Mouse (Mus musculus) forebrain, embryonic 12.5 days (tissue): ENCODE data around the gene Scrn3. TPM values are rescaled to one million over a fixed set of nuclear protein-coding genes. Genes with fewer than 3 reads are reported as not detected.

Experiments
- ATAC-seq: fragments of 200-750 bp; cut with Nextera tagmentation; 2 replicates; pipeline ENCODE4 v1.8.0; 2017; ENCODE audit warnings: moderate TSS enrichment; ENCODE audit not compliant: low FRiP score
- H3K27ac ChIP-seq: fragments of 300-500 bp; sonication (generic); 2 replicates; pipeline ENCODE4 v1.5.1; 2016; ENCODE audit warnings: mild to moderate bottlenecking
- H3K27me3 ChIP-seq: fragments of 300-500 bp; sonication (generic); 2 replicates; pipeline ENCODE4 v1.6.1; 2016; ENCODE audit warnings: mild to moderate bottlenecking
- H3K36me3 ChIP-seq: fragments of 300-500 bp; sonication (generic); replicated peaks from 2 replicates; pipeline ENCODE4 v1.6.1; 2016; ENCODE audit warnings: mild to moderate bottlenecking
- H3K4me1 ChIP-seq: fragments of 300-500 bp; sonication (generic); 2 replicates; pipeline ENCODE4 v1.6.1; 2016
- H3K4me2 ChIP-seq: fragments of 300-500 bp; sonication (generic); 2 replicates; pipeline ENCODE4 v1.6.1; 2016; ENCODE audit warnings: mild to moderate bottlenecking, moderate library complexity
- H3K4me3 ChIP-seq: fragments of 300-500 bp; sonication (generic); replicated peaks from 2 replicates; pipeline ENCODE4 v1.5.1; 2016; ENCODE audit warnings: mild to moderate bottlenecking
- H3K9ac ChIP-seq: fragments of 300-500 bp; sonication (generic); 2 replicates; pipeline ENCODE4 v1.6.1; 2016; ENCODE audit warnings: mild to moderate bottlenecking
- H3K9me3 ChIP-seq: fragments of 300-500 bp; sonication (generic); 2 replicates; pipeline ENCODE4 v1.6.1; 2016
- WGBS: fragments of 180-500 bp; shearing (Covaris S2); methylation state at CpG from one replicate; pipeline ENCODE4 v1.1.7; 2016; 5-methylcytosine and 5-hydroxymethylcytosine counted together
- polyA plus RNA-seq: library from polyadenylated mRNA; unstranded; fragments of >200 nt; fragmentation: Nextera tagmentation; extraction: Ambion mirVana; gene quantifications from 2 replicates; pipeline ENCODE4 v1.2.1, GENCODE M21; 2016

The Scrn3 gene
- polyA plus RNA-seq, result 10.9 and 12.7 TPM in 2 replicates

DNA sequence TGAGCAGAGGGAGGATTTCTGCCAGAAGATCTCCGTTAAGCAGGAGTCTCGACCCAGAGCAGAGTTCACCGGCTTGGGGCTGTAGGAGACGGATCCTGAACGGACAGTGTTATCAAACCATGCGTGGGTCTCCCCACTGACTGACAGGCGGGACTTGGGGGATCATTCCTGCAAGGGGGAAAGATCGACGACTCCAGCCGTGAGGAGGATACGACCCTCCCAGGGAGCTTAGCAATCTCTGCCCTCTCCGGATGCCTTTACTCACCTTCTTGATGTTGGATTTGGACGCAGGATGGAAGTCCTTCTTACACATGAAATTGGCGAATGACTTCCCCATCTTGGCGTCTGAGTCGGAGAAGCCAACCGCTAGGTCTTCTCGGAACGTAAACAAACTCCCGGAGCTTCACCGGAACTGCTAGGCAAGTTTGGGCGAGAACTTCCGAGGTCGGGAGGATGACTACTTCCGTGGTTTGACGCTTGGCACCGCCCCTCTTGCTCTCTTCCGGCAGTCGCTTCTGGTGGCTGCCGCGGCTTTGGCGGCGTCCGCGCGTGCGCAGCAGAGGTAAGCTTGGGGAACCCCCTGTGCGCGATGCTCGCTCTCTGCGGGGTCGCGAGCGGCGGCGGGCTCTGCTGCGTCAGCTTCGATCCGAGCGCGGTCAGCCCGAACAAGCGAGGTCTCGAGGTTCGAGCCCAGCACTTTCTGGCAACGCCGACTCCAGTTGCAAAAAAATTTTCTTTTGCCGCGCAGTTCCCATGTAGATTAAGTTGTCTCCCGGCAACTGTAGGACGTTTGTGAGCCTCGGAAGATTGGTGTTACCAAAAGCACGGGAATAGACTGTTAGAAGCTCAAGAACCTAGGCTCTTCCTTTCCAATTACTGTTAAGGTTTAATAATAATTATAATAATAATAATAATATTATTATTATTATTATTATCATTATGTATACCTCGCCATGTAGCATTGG lies at the start of gene Scrn3, which contains the start of gene Cir1:
Scrn3 (plus strand) TSS at position 450 of the 965 bp plus-strand sequence.
Cir1 (minus strand) TSS at position 550 of the 965 bp plus-strand sequence.
- Histone ChIP-seq H3K9me3 (no peaks in the 10 kb centered on the region), H3K36me3 (peaks cover 19% of the 10 kb centered on the region), H3K27me3 (no peaks in the 10 kb centered on the region), H3K9ac (peak within 1 kb of the TSS; percentile 61), H3K27ac (peak within 1 kb of the TSS; percentile 78), H3K4me1 (peaks cover 15% of the 10 kb centered on the region), H3K4me3 (peak within 1 kb of the TSS; percentile 70), H3K4me2 (peak within 1 kb of the TSS; percentile 90)
- ATAC-seq, result peak; percentile 97
- under 1% methylated on average over 64 of the region's 64 CpGs for WGBS

DNA sequence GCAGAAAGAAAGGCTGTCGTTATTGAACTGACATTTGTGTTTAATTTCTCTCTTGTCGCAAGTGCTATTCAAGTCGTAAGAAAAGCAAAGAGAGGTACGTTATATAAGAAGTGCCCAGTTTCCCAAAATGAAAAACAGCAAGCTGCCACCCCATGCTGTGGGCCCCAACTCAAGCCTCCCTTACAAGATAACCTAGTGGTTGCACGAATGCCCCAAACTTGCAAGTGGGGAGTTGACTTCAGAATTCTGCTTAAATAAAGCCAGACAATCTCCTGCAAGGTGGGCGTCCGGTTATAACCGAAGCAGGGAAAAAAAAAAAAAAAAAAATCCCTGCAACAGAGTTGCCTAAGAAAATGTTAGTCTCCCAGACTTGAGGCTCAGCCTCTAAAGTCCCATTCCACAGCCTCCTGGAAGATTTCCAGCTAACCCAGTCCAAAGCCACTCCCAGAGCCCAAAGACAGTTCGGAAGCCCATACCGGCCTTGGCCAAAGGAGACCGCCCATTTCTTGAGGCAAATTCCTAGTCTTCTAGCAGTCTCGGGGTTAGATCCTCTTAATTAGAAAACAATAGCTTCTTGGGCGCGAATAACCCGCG lies 49.1 kb upstream of the Scrn3 start:
- Histone ChIP-seq H3K4me3 (peak overlapping the region; percentile 34), H3K9me3 (0 out of 2 replicates have a peak, but pooled peaks cover 3% of the 10 kb centered on the region), H3K4me1 (peaks cover 21% of the 10 kb centered on the region), H3K9ac (peak overlapping the region; percentile 40), H3K27ac (no peak overlapping the region), H3K27me3 (peaks cover 70% of the 10 kb centered on the region), H3K4me2 (peak overlapping the region; percentile 63), H3K36me3 (no peaks in the 10 kb centered on the region)
- no peak for ATAC-seq
- 3% methylated on average over 16 of the region's 16 CpGs for WGBS

GRCm38 (mm10) chr2:73263794-73264610 lies 48.4 kb upstream of the Scrn3 start:
- ATAC-seq, result no peak
- 1% methylated on average over 38 of the region's 38 CpGs for WGBS

DNA sequence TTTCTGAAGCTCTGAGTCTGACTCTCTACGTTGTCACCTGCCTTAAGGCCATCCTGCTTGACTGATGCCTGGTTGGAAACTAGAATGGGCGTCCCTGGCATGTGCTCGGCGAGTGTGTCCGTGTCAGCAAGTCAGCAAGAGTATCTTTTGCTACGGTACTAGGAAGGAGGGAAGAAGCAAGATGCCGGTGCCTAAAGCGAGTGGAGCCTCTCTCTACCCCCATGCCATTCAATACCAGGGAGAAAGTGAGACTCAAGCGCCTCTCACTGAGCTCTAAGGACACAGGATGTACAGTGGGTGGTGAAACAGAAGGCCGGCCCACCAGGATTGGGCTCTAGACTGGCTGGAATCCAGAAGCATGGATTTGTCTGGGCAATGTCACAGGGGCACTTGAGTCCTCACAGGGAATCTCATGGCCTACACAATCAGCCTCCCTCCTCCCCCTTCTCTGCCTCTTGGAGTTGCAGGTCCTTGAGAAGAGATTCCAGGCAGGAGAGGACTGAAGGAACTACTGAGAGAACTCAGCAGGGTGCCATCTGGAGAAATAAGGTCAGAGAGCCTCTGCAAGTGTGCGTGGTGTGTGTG lies 47.7 kb upstream of the Scrn3 start:
- ATAC-seq, result no peak
- H3K4me2 ChIP-seq, result peak overlapping the region; percentile 63
- 3% methylated on average over 11 of the region's 11 CpGs for WGBS
- 0 out of 2 replicates have a peak, but pooled peaks cover 3% of the 10 kb centered on the region for H3K9me3 ChIP-seq
- no peaks in the 10 kb centered on the region for H3K36me3 ChIP-seq
- H3K27me3 ChIP-seq, result peaks cover 72% of the 10 kb centered on the region
- H3K9ac ChIP-seq, result no peak overlapping the region
- no peak overlapping the region for H3K27ac ChIP-seq
- H3K4me1 ChIP-seq, result peaks cover 27% of the 10 kb centered on the region
- H3K4me3 ChIP-seq, result peak overlapping the region; percentile 34

More at GRCm38 (mm10) chr2:73263794-73264610, 48.4 kb upstream of the Scrn3 start:
- Histone ChIP-seq H3K36me3 (no peaks in the 10 kb centered on the region), H3K9me3 (0 out of 2 replicates have a peak, but pooled peaks cover 3% of the 10 kb centered on the region), H3K9ac (peak overlapping the region; percentile 40), H3K27me3 (peaks cover 67% of the 10 kb centered on the region), H3K27ac (no peak overlapping the region), H3K4me2 (peak overlapping the region; percentile 63), H3K4me1 (peaks cover 22% of the 10 kb centered on the region), H3K4me3 (peak overlapping the region; percentile 34)

- Histone ChIP-seq H3K4me3 (no peak overlapping the region), H3K27me3 (peaks cover 85% of the 10 kb centered on the region), H3K4me2 (peak overlapping the region; percentile 8; the same call in 1 of the 2 replicates), H3K27ac (no peak overlapping the region), H3K9ac (no peak overlapping the region), H3K4me1 (peaks cover 38% of the 10 kb centered on the region), H3K36me3 (no peaks in the 10 kb centered on the region), H3K9me3 (0 out of 2 replicates have a peak, but pooled peaks cover 2% of the 10 kb centered on the region)
- 3% methylated on average over 5 of the region's 5 CpGs for WGBS
- ATAC-seq, result no peak
These were observed 46.4 kb upstream of the Scrn3 start for GRCm38 (mm10) chr2:73266011-73266410.

GRCm38 (mm10) chr2:73266623-73267022 lies 45.8 kb upstream of the Scrn3 start:
- H3K9ac ChIP-seq, result no peak overlapping the region
- H3K4me1 ChIP-seq, result peaks cover 44% of the 10 kb centered on the region
- peaks cover 90% of the 10 kb centered on the region for H3K27me3 ChIP-seq
- H3K4me3 ChIP-seq, result no peak overlapping the region
- H3K9me3 ChIP-seq, result no peaks in the 10 kb centered on the region
- no peak for ATAC-seq
- no peak overlapping the region for H3K4me2 ChIP-seq
- H3K27ac ChIP-seq, result no peak overlapping the region
- 42% methylated on average over 1 of the region's 1 CpGs for WGBS
- no peaks in the 10 kb centered on the region for H3K36me3 ChIP-seq

DNA sequence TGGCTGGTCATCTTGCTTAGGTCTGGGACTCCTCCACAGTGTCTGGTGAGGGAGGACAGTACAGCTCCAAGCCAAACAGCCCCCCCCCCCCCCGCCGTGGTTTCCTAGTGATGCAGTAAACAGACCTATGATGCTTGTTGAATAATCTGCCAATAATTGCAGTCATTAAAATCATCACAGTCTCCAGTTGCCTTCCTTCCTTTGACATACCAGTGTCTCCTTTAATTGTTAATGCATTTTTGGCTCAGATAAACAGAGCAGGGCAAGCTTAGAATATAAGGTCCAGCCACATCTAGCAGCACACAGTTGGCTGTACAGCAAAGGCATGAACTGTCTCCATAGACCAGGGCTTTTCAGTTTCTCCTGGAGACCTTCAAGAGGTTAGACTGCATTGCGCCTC lies 45.2 kb upstream of the Scrn3 start:
- H3K9me3 ChIP-seq, result no peaks in the 10 kb centered on the region
- peaks cover 50% of the 10 kb centered on the region for H3K4me1 ChIP-seq
- H3K4me2 ChIP-seq, result no peak overlapping the region
- no peak overlapping the region for H3K9ac ChIP-seq
- ATAC-seq, result no peak
- H3K4me3 ChIP-seq, result no peak overlapping the region
- no peak overlapping the region for H3K27ac ChIP-seq
- H3K36me3 ChIP-seq, result no peaks in the 10 kb centered on the region
- peaks cover 90% of the 10 kb centered on the region for H3K27me3 ChIP-seq
- WGBS, result 8% methylated on average over 3 of the region's 3 CpGs

GRCm38 (mm10) chr2:73267818-73268217 lies 44.6 kb upstream of the Scrn3 start:
- Histone ChIP-seq H3K9me3 (no peaks in the 10 kb centered on the region), H3K4me2 (peak overlapping the region; percentile 42), H3K36me3 (no peaks in the 10 kb centered on the region), H3K4me3 (0 out of 2 replicates have a peak overlapping the region, but pooled peaks have one; percentile 14), H3K4me1 (peaks cover 54% of the 10 kb centered on the region), H3K27me3 (peaks cover 89% of the 10 kb centered on the region), H3K27ac (peak overlapping the region; percentile 63), H3K9ac (no peak overlapping the region)
- 3% methylated on average over 4 of the region's 4 CpGs for WGBS
- ATAC-seq, result no peak

DNA sequence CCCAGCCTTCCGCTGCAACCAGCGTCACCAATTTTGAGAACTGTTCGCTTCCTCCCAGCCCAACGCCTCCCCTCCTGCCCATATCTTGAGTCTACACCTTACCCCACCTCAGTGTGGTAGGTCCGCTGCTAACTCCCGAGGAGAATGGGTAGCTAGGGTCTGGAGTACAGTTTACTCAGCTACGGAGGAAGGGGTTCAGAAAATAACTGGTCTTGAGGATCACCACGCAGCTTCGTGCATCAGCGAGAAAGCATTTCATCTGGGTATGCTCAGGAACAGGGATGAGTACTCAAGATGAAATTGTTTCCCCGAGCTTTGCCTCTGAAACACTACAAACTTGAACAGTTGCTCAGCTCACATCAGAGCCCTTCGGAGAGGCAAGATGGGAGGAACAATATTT lies 44.1 kb upstream of the Scrn3 start:
- Histone ChIP-seq H3K9ac (no peak overlapping the region), H3K4me1 (peaks cover 59% of the 10 kb centered on the region), H3K9me3 (no peaks in the 10 kb centered on the region), H3K27ac (peak overlapping the region; percentile 63), H3K27me3 (peaks cover 89% of the 10 kb centered on the region), H3K4me2 (peak overlapping the region; percentile 42), H3K36me3 (no peaks in the 10 kb centered on the region), H3K4me3 (0 out of 2 replicates have a peak overlapping the region, but pooled peaks have one; percentile 14)
- WGBS, result under 1% methylated on average over 12 of the region's 12 CpGs
- ATAC-seq, result no peak

DNA sequence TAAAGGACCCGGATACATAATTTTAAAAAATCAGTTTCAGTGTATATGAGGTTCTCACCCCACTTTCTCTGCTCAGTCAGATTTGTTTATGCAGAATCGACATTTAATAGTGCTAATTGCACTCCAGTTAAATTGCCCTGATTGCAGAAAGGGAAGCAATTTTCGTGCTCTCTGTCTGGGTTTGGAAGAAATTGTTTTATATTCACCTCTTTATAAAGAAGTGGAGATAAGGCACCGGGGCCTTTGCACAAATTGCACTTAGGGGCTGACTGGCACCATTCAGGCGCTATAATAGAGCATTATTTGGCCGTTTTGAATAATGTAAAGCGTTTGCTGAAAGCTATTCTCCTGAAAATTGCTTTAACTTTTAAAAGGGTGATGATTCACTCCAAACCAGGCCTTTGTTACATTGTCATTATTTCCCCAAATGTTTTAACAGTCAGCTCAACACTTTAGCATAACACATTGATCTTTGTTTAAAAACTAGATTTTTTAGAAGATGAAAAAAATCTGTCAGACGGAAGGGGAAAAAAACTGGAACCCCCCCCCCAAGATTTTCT lies 43.5 kb upstream of the Scrn3 start:
- Histone ChIP-seq H3K4me1 (peaks cover 60% of the 10 kb centered on the region), H3K4me2 (no peak overlapping the region), H3K9ac (no peak overlapping the region), H3K36me3 (no peaks in the 10 kb centered on the region), H3K9me3 (no peaks in the 10 kb centered on the region), H3K4me3 (no peak overlapping the region), H3K27me3 (peaks cover 89% of the 10 kb centered on the region), H3K27ac (0 out of 2 replicates have a peak overlapping the region, but pooled peaks have one; percentile 37)
- no peak for ATAC-seq
- WGBS, result 5% methylated on average over 8 of the region's 8 CpGs

GRCm38 (mm10) chr2:73269666-73270065 lies 42.7 kb upstream of the Scrn3 start:
- H3K4me1 ChIP-seq, result peaks cover 60% of the 10 kb centered on the region
- H3K9ac ChIP-seq, result no peak overlapping the region
- peak overlapping the region; percentile 10; the same call in 1 of the 2 replicates for H3K4me3 ChIP-seq
- ATAC-seq, result no peak
- no peaks in the 10 kb centered on the region for H3K9me3 ChIP-seq
- peak overlapping the region; percentile 60 for H3K4me2 ChIP-seq
- H3K27me3 ChIP-seq, result peaks cover 89% of the 10 kb centered on the region
- peak overlapping the region; percentile 37; the same call in 1 of the 2 replicates for H3K27ac ChIP-seq
- 0% methylated on average over 14 of the region's 17 CpGs for WGBS
- no peaks in the 10 kb centered on the region for H3K36me3 ChIP-seq
